Mouse (Mus musculus): ENCODE measurements around the gene Med27.

DNA sequence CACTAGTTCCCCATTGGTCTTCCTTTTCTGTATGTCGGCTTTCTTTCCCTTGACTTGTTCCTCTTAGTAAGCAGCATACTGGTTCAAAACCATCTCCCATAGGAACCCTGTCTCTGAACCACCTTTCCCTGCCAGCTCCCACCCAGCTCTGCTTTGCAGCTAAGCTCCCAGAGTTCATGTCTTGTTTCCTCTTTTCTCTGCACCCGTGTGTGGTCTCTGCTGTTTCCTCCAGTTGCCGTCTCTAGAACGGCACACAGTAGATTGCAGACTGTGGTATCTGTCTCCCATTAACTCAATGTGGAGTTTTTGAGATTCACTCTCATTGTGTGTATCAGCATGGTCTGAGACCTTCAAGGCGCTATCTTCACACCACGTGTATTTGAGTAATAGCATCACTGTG, 71.9 kb downstream of the Med27 start:
- TF ChIP-seq CTCF (conservative IDR thresholded peaks at IDR 0.05; ENCODE audit: insufficient read depth, insufficient read length, low read depth, low read length) (no peak), POLR2A (IDR thresholded peaks at IDR 0.05; ENCODE audit: low read depth, low read length) (no peak)

All from kidney, adult 2 months (tissue).